In genomic region chr2:104559591-104560380, GRCm38 (mm10) we compare ENCODE assay signal across 13 mouse cellular contexts.
"Had no signal": no experiment of that assay in that cellular context is flagged by ENCODE, and none has a peak within 500 bp of the region (broad histone marks: within the 10 kb centered on the region; RNA-seq: fewer than 3 reads in every experiment).

No protein-coding gene starts in this region.

- H3K9me3 ChIP-seq: limb, embryonic 12.5 days; midbrain, embryonic 10.5 days had no signal

- H3K27me3 ChIP-seq: limb, embryonic 12.5 days had no signal

- H3K36me3 ChIP-seq: limb, embryonic 12.5 days; midbrain, embryonic 10.5 days had no signal

- ATAC-seq: midbrain, embryonic 16.5 days had no signal

- H3K4me3 ChIP-seq: limb, embryonic 12.5 days; midbrain, embryonic 10.5 days had no signal

- H3K4me2 ChIP-seq: limb, embryonic 12.5 days had no signal

- H3K27ac ChIP-seq: limb, embryonic 12.5 days; liver, embryonic 14.5 days; midbrain, embryonic 10.5 days; stomach, postnatal 0 days had no signal

- H3K4me1 ChIP-seq: limb, embryonic 12.5 days; midbrain, embryonic 10.5 days had no signal

- H3K9ac ChIP-seq: limb, embryonic 12.5 days; liver, embryonic 14.5 days had no signal

- DNase-seq: kidney, adult 8-10 months; kidney, postnatal 25 days; layer of hippocampus, adult 9-11 months; layer of hippocampus, postnatal 36 days; liver; lung, adult 18-20 months; lung, postnatal 4 days; thymus, postnatal 4 days had no signal
